Mouse (Mus musculus) hindbrain, postnatal 0 days (tissue): ENCODE data around the gene Rabgap1l. TPM values are rescaled to one million over a fixed set of nuclear protein-coding genes. Genes with fewer than 3 reads are reported as not detected.

Source experiments
- ATAC-seq: fragments of 200-750 bp; cut with Nextera tagmentation; 2 replicates; pipeline ENCODE4 v1.8.0; 2017; ENCODE audit warnings: mild to moderate bottlenecking, moderate TSS enrichment, moderate library complexity
- DNase-seq: peaks from one replicate; pipeline ENCODE4 v3.0.0-alpha.2; 2015; ENCODE audit warnings: low spot score
- H3K27ac ChIP-seq: fragments of 300-500 bp; sonication (generic); 2 replicates; pipeline ENCODE4 v1.5.1; 2014; ENCODE audit warnings: mild to moderate bottlenecking
- H3K27me3 ChIP-seq: fragments of 300-500 bp; sonication (generic); 2 replicates; pipeline ENCODE4 v1.6.1; 2014; ENCODE audit warnings: low read length, mixed read lengths; ENCODE audit not compliant: insufficient read depth
- H3K36me3 ChIP-seq: fragments of 300-500 bp; sonication (generic); 2 replicates; pipeline ENCODE4 v1.6.1; 2014; ENCODE audit warnings: low read length, mixed read lengths; ENCODE audit not compliant: insufficient read depth
- H3K4me1 ChIP-seq: fragments of 300-500 bp; sonication (generic); 2 replicates; pipeline ENCODE4 v1.6.1; 2014; ENCODE audit warnings: antibody characterized with exemption, low read length, mixed read lengths; ENCODE audit not compliant: insufficient read depth
- H3K4me2 ChIP-seq: fragments of 300-500 bp; sonication (generic); 2 replicates; pipeline ENCODE4 v1.6.1; 2014; ENCODE audit warnings: low read depth, mild to moderate bottlenecking, low read length, moderate library complexity, mixed read lengths
- H3K4me3 ChIP-seq: fragments of 300-500 bp; sonication (generic); 2 replicates; pipeline ENCODE4 v1.5.1; 2014; ENCODE audit warnings: low read length
- H3K9ac ChIP-seq: fragments of 300-500 bp; sonication (generic); replicated peaks from 2 replicates; pipeline ENCODE4 v1.6.1; 2014; ENCODE audit warnings: mild to moderate bottlenecking, low read length, moderate library complexity, mixed read lengths
- H3K9me3 ChIP-seq: fragments of 300-500 bp; sonication (generic); 2 replicates; pipeline ENCODE4 v1.6.1; 2016; ENCODE audit warnings: low read length, mixed read lengths
- CTCF ChIP-seq: IDR thresholded peaks from 2 replicates; pipeline ENCODE4 v1.5.1; 2016; ENCODE audit warnings: antibody characterized with exemption, control low read depth, low read depth
- WGBS: fragments of 180-500 bp; shearing (Covaris S2); extraction: QIAGEN DNeasy Blood & Tissue Kit; methylation state at CpG from one replicate; pipeline ENCODE4 v1.1.7; 2014; 5-methylcytosine and 5-hydroxymethylcytosine counted together
- polyA plus RNA-seq: library from polyadenylated mRNA; unstranded; fragments of >200 nt; fragmentation: Nextera tagmentation; extraction: Ambion mirVana; gene quantifications from 2 replicates; pipeline ENCODE4 v1.2.1, GENCODE M21; 2015
- total RNA-seq: library from RNA; depleted of rRNA; stranded (reverse); fragments of >200 nt; gene quantifications from 2 replicates; pipeline ENCODE4 v1.2.3, GENCODE M21; 2014

Rabgap1l gene
- total and polyA plus RNA-seq, 2 experiments from 2014 or later: 28.5 to 70.5 TPM

DNA sequence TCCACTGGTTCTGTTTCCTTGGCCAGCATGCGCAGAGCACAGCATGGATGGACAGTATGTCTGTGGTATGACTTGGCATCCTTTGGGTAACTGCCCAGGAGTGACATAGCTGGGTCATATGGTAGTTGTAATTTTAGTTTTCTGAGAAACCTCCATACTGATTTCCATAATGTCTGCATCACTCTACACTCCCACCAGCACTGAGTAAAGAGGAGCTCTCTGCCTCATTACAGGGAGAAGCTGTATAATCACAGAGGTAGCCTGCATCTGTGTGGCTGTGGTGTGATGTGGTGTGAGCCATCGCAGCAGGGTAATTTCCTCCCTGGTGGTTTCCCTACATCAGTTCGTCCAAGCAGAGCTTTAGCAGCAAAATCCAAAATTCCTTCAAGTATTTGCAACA lies 7.0 kb upstream of the Rabgap1l start:
- H3K4me3 ChIP-seq: no peak overlapping the region
- H3K36me3 ChIP-seq: no peaks in the 10 kb centered on the region
- no peak overlapping the region for H3K9ac ChIP-seq
- 75% methylated on average over 3 of the region's 3 CpGs for WGBS
- no peak for DNase-seq
- ATAC-seq: no peak
- no peaks in the 10 kb centered on the region for H3K9me3 ChIP-seq
- no peak overlapping the region for H3K27ac ChIP-seq
- no peak overlapping the region for H3K4me2 ChIP-seq
- no peak for TF ChIP-seq CTCF
- H3K4me1 ChIP-seq: no peaks in the 10 kb centered on the region
- no peaks in the 10 kb centered on the region for H3K27me3 ChIP-seq

DNA sequence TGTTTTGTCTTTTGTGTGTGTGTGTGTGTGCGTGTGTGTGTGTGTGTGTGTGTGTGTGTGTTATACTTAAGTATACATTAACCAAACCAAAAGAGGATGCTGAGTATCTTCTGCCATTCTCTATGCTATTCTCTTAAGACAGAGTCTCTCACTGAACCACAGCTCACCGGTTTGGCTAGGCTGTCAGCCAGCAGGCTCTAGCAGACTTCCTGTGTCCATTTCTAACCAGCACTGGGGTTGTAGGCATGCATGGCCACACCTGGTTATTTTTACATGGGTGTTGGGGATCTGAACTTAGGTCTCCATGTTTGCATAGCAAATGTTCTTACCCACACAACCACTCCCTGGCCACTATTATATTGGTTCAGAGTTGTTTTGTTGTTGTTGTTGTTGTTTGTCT lies 2.0 kb upstream of the Rabgap1l start:
- H3K27ac ChIP-seq: no peak overlapping the region
- no peak overlapping the region for H3K4me3 ChIP-seq
- H3K4me1 ChIP-seq: no peaks in the 10 kb centered on the region
- no peak overlapping the region for H3K9ac ChIP-seq
- no peaks in the 10 kb centered on the region for H3K9me3 ChIP-seq
- WGBS: 81% methylated on average over 2 of the region's 2 CpGs
- H3K27me3 ChIP-seq: no peaks in the 10 kb centered on the region
- DNase-seq: no peak
- TF ChIP-seq CTCF: no peak
- no peak for ATAC-seq
- no peaks in the 10 kb centered on the region for H3K36me3 ChIP-seq
- H3K4me2 ChIP-seq: no peak overlapping the region

DNA sequence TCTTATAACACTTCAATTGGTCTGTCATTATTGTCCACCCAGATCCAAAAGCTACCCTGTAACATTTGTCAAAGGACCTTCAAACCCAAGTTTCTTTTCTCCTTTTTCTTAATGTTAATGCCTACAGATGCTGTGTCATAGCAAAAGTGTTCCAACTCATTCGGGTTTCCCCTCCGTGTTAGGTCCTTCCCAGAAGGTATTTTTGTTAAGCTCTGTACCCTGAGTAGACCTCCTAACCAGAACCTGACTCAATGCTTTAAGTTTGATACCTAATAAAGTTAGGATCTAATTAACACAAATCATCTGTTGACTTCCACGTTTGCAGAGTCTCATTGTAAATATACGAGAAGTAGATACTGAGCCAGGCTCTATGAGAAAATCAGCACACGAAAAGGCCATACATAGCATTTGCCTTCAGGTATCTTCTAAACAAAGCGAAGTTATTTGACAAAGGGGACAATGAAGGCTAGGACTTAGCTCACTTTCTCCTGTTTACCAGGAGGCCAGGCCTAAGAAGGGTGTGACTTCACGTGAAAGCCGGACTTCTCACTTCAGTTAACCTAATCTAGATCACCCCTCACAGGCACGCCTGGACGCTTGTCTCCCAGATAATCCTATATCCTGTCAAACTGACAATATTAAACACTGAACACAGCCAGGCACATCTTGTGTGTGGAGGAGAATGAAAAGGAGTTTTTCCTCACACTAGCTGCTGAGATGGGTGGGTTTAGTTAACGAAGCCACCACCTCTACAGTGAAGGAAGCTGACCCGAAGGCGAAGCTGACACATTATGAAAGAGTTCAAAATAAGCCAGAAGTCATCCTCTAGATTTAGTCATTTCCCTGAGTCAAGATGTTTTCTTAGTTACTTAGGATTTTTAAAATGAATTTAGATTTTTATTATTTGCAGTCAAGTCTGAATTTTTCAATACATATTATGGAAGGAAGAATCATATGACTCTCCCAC lies 1.1 kb upstream of the Rabgap1l start:
- no peak for TF ChIP-seq CTCF
- Histone ChIP-seq H3K4me3 (no peak overlapping the region), H3K9me3 (no peaks in the 10 kb centered on the region), H3K36me3 (no peaks in the 10 kb centered on the region), H3K4me2 (no peak overlapping the region), H3K27me3 (no peaks in the 10 kb centered on the region), H3K9ac (no peak overlapping the region), H3K4me1 (no peaks in the 10 kb centered on the region), H3K27ac (no peak overlapping the region)
- DNase-seq (no peak), ATAC-seq (no peak)
- WGBS: 85% methylated on average over 13 of the region's 13 CpGs

DNA sequence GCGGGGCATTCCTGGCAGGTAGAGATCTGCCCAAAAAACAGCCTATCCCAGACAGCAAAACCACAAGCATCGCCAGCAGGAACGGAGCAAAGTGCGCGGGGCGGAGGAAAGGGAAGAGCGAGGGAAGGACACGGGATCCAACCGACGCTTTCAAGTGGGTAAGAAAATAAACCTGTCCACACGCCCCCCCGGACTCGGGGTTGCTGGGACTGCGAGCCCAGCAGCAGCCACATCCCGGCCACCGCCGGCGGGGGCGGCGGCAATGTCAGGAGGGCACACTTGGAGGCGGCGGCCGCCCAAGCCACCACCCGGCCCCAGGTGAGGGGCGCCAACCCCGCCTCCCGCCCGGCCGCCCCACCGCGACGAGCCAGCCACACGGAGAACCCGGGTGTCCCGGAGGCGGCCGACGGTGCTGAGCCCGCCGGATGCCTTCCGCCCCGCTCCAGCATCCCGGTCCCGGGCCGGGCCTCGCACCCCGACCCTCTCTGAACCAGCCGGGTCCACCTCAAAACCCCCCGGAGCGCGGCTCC lies 790 bp downstream of the Rabgap1l start:
- H3K36me3 ChIP-seq: no peaks in the 10 kb centered on the region
- 0% methylated on average over 42 of the region's 51 CpGs for WGBS
- H3K4me2 ChIP-seq: peak overlapping the region; percentile 85
- DNase-seq (peak; percentile 46), ATAC-seq (peak; percentile 84)
- peak overlapping the region; percentile 92 for H3K4me3 ChIP-seq
- H3K9me3 ChIP-seq: no peaks in the 10 kb centered on the region
- peak overlapping the region; percentile 59; the same call in 1 of the 2 replicates for H3K27ac ChIP-seq
- no peaks in the 10 kb centered on the region for H3K27me3 ChIP-seq
- H3K4me1 ChIP-seq: no peaks in the 10 kb centered on the region
- H3K9ac ChIP-seq: peak overlapping the region; percentile 86
- TF ChIP-seq CTCF: no peak

DNA sequence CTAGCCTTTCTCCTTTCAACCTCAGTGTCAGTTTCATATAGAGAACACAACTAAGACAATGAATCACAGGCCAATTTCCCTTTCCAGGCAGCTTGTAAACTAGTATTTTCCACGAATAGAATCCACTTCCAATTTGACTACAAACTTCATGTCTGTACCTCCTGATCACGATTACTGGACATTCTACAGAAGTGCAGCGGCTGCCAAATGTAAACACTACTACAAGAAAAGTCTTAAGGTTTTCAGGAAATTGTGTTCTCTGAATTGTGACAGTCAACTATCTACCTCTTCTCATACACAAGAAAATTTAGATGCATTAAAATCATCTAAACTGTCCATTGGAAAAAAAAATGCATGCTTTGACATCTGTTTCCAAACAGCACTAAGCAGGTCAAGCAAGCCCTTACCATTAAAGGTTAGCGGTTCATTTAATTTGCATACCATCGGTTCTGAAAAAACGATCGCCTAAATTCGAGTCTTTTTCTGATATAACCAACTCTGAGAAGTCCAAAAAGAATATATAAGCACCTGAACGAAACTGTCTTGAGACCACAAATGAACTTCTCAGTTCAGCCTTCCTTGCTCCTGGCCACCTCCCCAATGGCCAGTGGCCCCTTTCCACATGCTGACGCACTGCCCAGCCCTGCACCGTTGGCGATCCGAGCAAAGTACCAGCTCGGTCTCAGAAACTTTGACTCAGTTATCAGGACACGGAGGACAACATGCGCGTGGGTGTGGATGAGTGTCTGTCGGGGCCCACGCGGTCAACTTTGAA lies 1.4 kb downstream of the Rabgap1l start:
- Histone ChIP-seq H3K4me1 (no peaks in the 10 kb centered on the region), H3K4me2 (peak overlapping the region; percentile 85), H3K27ac (no peak overlapping the region), H3K36me3 (no peaks in the 10 kb centered on the region), H3K27me3 (no peaks in the 10 kb centered on the region), H3K9ac (peak overlapping the region; percentile 86), H3K4me3 (peak overlapping the region; percentile 92), H3K9me3 (no peaks in the 10 kb centered on the region)
- WGBS: 10% methylated on average over 20 of the region's 20 CpGs
- ATAC-seq (no peak), DNase-seq (peak; percentile 3)
- no peak for TF ChIP-seq CTCF

DNA sequence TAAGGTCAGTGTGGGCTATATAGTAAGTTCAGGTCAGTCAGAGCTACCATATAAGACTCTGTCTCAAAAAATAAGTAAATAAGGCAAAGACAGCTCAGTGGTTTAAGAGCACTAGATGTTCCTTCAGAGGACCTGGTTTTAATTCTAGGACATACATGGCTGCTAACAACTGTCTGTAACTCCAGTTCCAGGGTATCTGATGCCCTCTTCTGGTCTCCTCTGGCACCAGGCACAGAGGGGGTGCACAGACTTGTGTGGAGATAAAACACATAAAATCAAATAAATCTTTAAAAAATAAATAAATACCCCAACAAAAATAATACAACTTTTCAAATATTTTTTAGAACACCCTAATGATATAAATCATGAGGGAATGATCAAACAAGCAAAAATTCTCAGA lies 2.4 kb downstream of the Rabgap1l start:
- Histone ChIP-seq H3K4me1 (no peaks in the 10 kb centered on the region), H3K9me3 (no peaks in the 10 kb centered on the region), H3K27me3 (no peaks in the 10 kb centered on the region), H3K36me3 (no peaks in the 10 kb centered on the region), H3K4me2 (no peak overlapping the region), H3K4me3 (no peak overlapping the region), H3K27ac (no peak overlapping the region), H3K9ac (no peak overlapping the region)
- ATAC-seq: no peak
- TF ChIP-seq CTCF: no peak
- no peak for DNase-seq
